Mouse (Mus musculus) CD4-positive, CD25-positive, alpha-beta regulatory T cell, adult 2 months (primary cell): ENCODE data around the gene Glis2.

Experiments
- DNase-seq: peaks from one replicate; pipeline ENCODE4 v3.0.0-alpha.2; 2012; ENCODE audit warnings: low read depth, low spot score

Glis2 gene

DNA sequence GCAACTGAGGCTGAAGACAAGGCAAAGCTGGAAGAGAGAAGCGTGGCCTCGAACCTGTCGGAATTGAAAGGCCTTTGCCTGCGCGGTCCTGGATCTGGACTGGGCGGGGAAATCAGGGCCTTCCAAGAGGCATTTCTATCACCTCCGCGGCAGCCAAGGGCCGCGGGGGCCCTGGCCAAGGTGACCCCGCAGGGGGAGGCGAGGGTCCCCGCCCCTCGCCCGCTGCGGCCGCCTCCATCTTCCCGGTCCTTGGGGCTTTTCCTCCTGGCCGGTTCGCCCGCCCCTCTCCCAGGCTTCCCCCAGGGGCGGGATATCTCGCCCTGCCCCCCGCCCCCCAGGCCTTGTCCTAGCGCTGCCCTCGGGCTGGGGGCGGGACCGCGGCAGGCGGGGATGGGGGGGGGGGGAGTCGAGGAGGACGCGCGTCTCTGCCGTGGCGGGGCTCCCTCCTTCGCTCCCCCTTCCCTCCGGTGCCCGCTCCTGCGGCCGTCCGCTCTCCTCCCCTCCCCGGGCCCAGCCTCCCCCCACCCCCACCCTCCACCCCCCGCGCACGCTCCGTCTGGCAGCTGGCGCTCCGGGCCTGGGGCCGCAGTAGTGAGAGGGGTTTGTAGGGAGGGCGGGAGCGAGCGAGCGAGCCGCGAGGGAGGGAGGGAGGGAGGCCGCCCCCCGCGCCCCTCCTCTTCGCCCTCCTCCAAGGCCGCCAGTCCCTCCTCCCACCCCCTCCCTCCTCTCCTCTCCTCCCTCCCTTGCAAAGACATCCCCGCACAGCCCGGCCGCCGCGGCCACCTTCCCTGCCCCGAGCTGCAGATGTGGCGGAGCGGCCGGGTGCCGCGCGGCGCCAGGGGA lies at the start of gene Glis2:
Gene Glis2, plus strand, starts transcription at position 743 of the 843 bp plus-strand sequence.
- DNase-seq, result peak; percentile 66

DNA sequence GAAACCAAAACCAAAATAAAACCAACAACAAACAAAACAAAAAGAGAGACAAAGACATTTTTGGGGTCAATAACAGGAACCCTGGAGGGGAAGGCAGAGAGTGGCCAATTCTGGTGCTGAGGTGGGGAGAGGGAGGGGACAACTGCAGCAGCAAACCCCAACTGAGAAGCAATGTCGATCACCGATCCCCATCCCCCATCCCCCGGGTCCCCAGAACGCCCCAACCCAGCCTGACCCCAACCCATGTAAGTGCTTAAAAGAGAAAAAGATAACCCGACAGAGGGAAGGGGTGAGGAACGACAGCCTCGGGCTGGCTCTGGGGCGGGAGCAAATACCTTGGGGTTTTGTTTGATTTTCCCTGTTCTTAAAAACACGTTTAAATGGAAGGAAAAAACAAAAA lies 49.7 kb upstream of the Glis2 start:
- DNase-seq, result no peak

GRCm38 (mm10) chr16:4546838-4547237 lies 47.7 kb upstream of the Glis2 start:
- no peak for DNase-seq

GRCm38 (mm10) chr16:4547611-4548010 lies 46.9 kb upstream of the Glis2 start:
- DNase-seq, result no peak

- peak; percentile 26 for DNase-seq
Observed at GRCm38 (mm10) chr16:4548953-4549688, 45.4 kb upstream of the Glis2 start.

DNA sequence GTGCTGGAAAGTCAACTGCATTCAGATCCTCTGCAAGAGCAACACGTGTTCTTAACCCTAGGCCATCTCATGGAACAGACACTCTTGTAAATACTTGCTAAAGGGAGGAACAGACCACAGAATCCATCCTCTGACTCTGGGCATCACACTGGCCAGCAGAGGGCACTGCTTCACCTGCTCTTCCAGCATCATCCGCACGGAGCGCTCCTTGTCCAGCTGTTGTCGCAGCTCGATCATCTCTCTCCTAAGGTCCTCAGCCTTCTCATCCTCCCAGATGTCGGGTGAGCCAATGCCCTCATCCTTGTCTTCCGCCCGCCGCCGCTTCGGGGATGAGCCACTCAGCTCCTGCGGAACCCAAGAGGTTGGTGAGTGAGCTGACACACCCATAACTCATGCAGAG lies 43.5 kb upstream of the Glis2 start:
- peak; percentile 80 for DNase-seq

GRCm38 (mm10) chr16:4551885-4552284 lies 42.6 kb upstream of the Glis2 start:
- no peak for DNase-seq

DNA sequence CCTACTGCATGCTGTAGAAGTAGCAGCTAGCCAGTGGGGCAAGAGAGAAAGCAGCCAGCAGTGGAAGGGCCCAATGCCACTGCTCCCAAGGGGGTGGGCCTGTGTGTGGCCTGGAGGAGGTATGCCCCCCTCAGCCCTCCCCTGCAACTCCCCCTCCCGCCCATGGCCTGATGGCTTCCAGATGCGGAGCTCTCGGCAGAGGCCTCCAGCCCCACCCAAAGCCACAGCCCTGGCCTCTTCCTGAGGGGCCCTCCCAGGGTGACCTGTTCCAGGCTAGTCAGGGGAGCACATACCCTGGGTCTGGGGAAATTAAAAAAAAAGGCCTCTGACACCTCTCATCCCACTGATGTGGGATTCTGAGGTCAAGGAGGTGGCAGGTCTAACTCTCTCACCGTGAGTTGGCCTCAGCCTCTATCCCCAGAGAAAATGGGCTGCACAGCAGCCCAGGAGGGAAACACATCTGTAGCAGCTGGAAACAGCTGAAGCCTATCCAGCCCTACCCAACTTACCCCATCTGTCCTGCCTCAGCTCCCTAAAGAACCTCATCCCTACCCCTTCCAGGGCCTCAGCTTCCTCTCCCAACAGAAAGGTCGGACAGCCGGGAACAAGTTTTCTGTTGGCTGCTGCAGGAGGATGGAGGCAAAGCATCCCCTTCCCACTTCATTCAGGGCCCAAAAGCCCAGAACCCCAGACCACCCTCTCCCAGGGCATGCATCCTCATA lies 41.5 kb upstream of the Glis2 start:
- DNase-seq, result no peak

DNA sequence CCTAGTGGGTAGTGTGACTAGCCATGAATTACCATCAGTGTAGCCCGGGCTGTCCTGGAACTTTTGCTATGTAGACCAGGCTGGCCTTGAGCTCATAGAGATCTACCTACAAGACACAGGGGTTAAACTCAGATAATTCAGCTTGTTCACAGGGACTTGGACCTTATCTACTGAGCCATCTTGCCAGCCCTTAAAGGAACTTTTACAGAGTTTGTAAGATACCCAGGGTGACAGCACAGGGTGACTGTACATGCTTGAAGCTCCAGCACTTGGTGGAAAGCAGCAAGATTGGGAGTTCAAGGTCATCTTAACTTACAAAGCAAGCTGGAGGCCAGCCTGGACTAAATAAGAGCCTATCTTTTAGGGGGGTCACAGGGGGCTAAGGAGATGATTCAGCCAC lies 39.0 kb upstream of the Glis2 start:
- no peak for DNase-seq

DNA sequence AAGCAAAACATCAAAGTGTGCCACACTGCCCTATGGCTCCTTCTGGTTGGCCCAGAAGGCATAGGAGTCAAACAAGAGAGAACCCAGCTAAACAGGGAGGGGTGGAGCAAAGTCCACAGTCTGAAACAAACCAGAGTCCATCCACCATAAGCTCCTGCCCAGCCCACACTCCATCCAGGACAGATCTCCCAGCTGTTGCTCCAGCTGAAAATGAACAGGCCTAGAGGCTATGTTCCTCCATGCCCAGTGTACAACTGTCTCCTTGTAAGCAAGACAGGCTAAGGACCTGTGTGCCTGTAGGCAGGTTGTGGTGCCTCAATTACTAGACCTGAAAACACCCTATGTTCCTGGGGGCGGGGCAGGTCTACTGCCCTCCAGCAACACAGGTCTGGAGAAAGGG lies 37.4 kb upstream of the Glis2 start:
- no peak for DNase-seq

- DNase-seq, result peak; percentile 83
Observed at GRCm38 (mm10) chr16:4557949-4558348, 36.6 kb upstream of the Glis2 start.

DNA sequence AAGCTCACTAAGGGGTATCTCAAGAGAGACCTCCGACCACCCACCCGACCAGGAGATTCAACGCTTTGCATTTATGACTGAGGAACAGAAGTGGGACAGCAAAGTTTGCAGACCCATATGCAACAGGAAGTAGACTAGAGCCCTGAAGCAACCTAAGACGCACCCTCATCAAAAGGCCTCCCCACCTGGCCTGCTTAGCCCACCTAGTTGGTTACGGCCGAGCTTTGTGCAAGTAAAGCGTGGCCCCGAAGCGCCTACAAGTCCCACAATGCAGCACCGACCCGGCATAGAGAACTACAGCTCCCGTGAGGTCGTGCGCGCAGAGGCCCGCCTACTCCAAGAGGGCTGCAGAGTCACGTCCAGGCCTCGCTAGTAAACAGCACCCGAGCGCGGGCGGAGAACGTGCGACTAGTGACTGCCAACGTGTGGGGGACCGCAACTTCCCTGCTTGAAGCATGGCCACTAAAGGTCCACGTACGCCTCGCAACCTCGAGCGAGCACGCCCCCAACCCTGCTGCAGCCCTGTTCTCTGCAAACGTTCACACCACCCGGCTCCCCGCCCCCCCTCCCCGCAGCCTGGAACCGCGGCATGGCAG lies 36.0 kb upstream of the Glis2 start:
- DNase-seq, result peak; percentile 94

DNA sequence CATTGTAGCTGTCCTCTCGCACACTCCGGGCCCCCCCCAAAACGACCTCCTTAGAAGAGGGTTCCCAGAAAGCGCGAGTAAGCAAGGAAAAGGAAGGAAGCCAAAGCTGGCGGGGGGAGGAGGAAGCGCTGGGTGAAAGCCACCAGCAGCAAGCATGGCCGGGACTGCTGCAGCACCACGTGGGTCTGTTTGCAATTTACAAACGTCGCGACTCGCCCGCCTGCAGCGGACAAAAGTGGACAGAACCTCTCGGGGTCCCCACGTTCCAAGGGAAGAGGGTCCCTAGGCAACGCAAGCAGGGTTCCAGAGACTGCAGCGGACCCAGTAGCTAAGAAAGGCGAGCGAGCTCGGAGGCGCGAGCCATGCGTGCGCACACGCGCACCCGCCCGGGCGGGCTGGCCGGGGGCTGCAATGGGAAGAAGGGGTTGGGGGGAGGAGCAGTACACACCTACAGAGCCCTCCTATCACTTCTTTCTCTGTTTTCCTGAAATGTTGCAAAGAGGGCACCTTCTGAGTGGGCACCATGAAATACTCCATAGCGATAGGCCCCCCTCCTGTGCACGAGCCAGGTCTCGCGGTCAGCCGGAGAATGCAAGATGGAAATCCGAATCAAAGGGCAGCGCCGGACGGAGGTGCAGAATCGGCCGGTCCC lies 35.4 kb upstream of the Glis2 start:
- peak; percentile 67 for DNase-seq

GRCm38 (mm10) chr16:4559715-4560144 lies 34.8 kb upstream of the Glis2 start, which contains the start of gene Tfap4:
Gene Tfap4 (minus strand): TSS chr16:4559854.
- peak; percentile 88 for DNase-seq

DNA sequence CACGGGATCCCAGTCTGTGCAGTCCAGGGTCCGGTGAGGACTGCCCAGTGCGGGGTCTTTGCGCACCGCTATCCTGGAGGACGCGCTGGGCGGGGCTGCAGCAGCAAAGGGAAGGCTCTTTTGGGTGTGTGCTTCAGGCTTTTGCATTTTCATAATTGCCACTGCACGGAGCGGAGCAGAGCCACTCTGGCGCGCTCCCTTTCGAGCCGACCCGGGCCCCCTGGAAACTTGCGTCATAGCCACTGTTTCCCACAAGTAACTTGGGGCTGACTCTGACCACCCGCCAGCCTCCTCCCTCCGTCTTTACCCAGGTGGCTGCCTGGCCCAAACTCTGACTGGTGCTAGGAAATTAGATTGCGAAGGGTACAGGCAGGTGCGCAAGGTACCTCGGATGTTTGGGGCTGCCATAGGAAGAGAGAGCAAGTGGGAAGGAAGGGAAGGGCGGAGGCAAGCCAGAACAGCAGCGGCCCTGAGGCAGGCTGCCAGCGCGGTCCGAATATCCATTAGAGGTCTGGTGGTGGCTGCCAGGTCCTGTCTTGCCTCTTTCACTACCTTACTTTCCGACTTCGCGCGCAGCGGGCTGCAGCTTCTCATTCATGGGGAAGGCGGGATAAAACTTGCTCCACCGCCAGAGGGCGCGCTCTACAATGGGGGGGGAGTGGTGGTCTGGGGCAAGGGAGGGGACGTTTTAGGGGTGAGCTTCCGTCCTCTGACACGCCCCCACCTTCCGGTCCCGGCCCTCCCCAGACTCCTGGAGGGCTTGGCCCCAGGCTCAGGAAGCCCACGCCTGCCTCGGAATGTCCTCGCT lies 34.2 kb upstream of the Glis2 start:
- peak; percentile 84 for DNase-seq

- peak; percentile 87 for DNase-seq
Observed at GRCm38 (mm10) chr16:4567912-4568311, 26.6 kb upstream of the Glis2 start.

DNA sequence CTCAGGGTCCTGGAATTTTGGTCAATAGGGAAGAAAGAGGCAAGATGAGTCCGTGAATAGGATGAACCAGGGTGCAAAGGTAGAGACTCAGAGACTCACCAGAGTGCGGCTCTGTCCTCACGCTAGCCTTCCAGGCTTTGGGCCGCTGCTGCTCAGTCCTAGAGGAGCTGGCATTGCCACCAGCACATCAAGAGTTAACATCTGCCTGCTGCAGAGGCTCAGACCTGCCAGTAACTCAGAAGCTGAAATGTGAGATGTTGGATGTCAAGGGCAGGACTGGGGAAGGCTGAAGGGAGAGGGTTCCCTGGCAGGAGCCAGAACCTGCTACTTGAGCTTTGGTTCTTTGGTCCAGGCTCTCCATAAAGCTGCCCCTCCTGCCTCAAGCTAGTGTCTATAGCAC lies 23.8 kb upstream of the Glis2 start:
- no peak for DNase-seq

DNA sequence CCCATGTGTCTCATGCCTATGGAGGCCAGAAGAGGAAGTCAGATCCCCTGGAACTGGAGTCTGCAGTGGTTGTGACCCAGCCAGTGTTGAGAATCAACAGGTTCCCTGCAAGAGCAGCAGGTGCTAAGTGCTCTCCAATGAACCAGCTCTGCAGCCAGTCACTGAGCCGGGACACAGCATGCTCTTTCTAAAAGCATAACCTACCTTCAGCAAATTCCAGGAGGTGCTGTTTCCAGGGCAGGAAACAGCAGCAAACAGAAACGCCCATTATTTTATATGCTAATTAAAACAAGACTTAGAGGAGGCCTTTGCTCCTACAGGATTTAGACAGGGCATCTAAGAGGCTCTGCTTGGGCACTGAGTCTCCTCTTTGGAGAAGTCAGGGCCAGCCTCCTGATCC lies 18.5 kb upstream of the Glis2 start:
- DNase-seq, result no peak

- peak; percentile 49 for DNase-seq
Observed at GRCm38 (mm10) chr16:4576873-4577272, 17.6 kb upstream of the Glis2 start.

GRCm38 (mm10) chr16:4578630-4579029 lies 15.9 kb upstream of the Glis2 start:
- no peak for DNase-seq
